Mouse (Mus musculus) neural tube, embryonic 14.5 days (tissue): ENCODE data around the gene Camsap1. TPM values are rescaled to one million over a fixed set of nuclear protein-coding genes. Genes with fewer than 3 reads are reported as not detected.

Source experiments
- ATAC-seq: fragments of 200-750 bp; cut with Nextera tagmentation; 2 replicates; pipeline ENCODE4 v1.8.0; 2017; ENCODE audit warnings: low read depth, mild to moderate bottlenecking, moderate TSS enrichment, moderate library complexity
- H3K27ac ChIP-seq: fragments of 300-500 bp; sonication (generic); 2 replicates; pipeline ENCODE4 v1.5.1; 2014; ENCODE audit warnings: low read depth, mild to moderate bottlenecking, control low read depth, low read length, moderate library complexity, mixed read lengths
- H3K27me3 ChIP-seq: fragments of 300-500 bp; sonication (generic); 2 replicates; pipeline ENCODE4 v1.6.1; 2014; ENCODE audit warnings: low read length; ENCODE audit not compliant: control insufficient read depth, insufficient read depth
- H3K36me3 ChIP-seq: fragments of 300-500 bp; sonication (generic); 2 replicates; pipeline ENCODE4 v1.6.1; 2014; ENCODE audit warnings: low read length, mixed read lengths; ENCODE audit not compliant: control insufficient read depth, insufficient read depth
- H3K4me1 ChIP-seq: fragments of 300-500 bp; sonication (generic); 2 replicates; pipeline ENCODE4 v1.6.1; 2014; ENCODE audit warnings: low read length; ENCODE audit not compliant: control insufficient read depth, insufficient read depth
- H3K4me2 ChIP-seq: fragments of 300-500 bp; sonication (generic); 2 replicates; pipeline ENCODE4 v1.6.1; 2014; ENCODE audit warnings: mild to moderate bottlenecking, low read depth, low read length, control low read depth
- H3K4me3 ChIP-seq: fragments of 300-500 bp; sonication (generic); 2 replicates; pipeline ENCODE4 v1.5.1; 2014; ENCODE audit warnings: low read depth, low read length, control low read depth, mixed read lengths
- H3K9ac ChIP-seq: fragments of 300-500 bp; sonication (generic); replicated peaks from 2 replicates; pipeline ENCODE4 v1.6.1; 2014; ENCODE audit warnings: low read depth, mild to moderate bottlenecking, control low read depth, low read length, mixed read lengths
- H3K9me3 ChIP-seq: fragments of 300-500 bp; sonication (generic); 2 replicates; pipeline ENCODE4 v1.6.1; 2016; ENCODE audit warnings: low read length; ENCODE audit not compliant: control insufficient read depth
- WGBS: fragments of 180-500 bp; shearing (Covaris S2); extraction: QIAGEN DNeasy Blood & Tissue Kit; methylation state at CpG from one replicate; pipeline ENCODE4 v1.1.7; 2014; 5-methylcytosine and 5-hydroxymethylcytosine counted together
- polyA plus RNA-seq: library from polyadenylated mRNA; unstranded; fragments of >200 nt; fragmentation: Nextera tagmentation; extraction: Ambion mirVana; gene quantifications from 2 replicates; pipeline ENCODE4 v1.2.1, GENCODE M21; 2014

Camsap1 gene
- 73.4 and 90.1 TPM in 2 replicates for polyA plus RNA-seq

GRCm38 (mm10) chr2:25983159-25983907 is at the start of gene Camsap1:
Gene Camsap1 (minus strand): TSS chr2:25983282.
- H3K27me3 ChIP-seq, result no peaks in the 10 kb centered on the region

GRCm38 (mm10) chr2:26030288-26030687 is 47.2 kb upstream of the Camsap1 start:
- H3K4me2 ChIP-seq, result no peak overlapping the region
- 50% methylated on average over 3 of the region's 3 CpGs for WGBS
- no peak for ATAC-seq

More at GRCm38 (mm10) chr2:25983159-25983907, at the start of gene Camsap1:
- Histone ChIP-seq H3K4me3 (peak within 1 kb of the TSS; percentile 85), H3K4me1 (peaks cover 32% of the 10 kb centered on the region), H3K36me3 (no peaks in the 10 kb centered on the region), H3K27ac (peak within 1 kb of the TSS; percentile 95), H3K9me3 (no peaks in the 10 kb centered on the region), H3K4me2 (peak within 1 kb of the TSS; percentile 91), H3K9ac (peak within 1 kb of the TSS; percentile 98)
- peak; percentile 98 for ATAC-seq
- WGBS, result 1% methylated on average over 48 of the region's 64 CpGs

GRCm38 (mm10) chr2:26024138-26025075 is 41.3 kb upstream of the Camsap1 start:
- Histone ChIP-seq H3K27ac (no peak overlapping the region), H3K4me3 (no peak overlapping the region), H3K4me1 (peaks cover 8% of the 10 kb centered on the region), H3K4me2 (no peak overlapping the region), H3K9ac (no peak overlapping the region), H3K9me3 (no peaks in the 10 kb centered on the region), H3K36me3 (no peaks in the 10 kb centered on the region), H3K27me3 (no peaks in the 10 kb centered on the region)
- 32% methylated on average over 4 of the region's 4 CpGs for WGBS
- no peak for ATAC-seq

More at GRCm38 (mm10) chr2:26030288-26030687, 47.2 kb upstream of the Camsap1 start:
- peaks cover 4% of the 10 kb centered on the region for H3K4me1 ChIP-seq
- H3K4me3 ChIP-seq, result no peak overlapping the region
- no peak overlapping the region for H3K9ac ChIP-seq
- H3K36me3 ChIP-seq, result no peaks in the 10 kb centered on the region
- H3K9me3 ChIP-seq, result no peaks in the 10 kb centered on the region
- H3K27me3 ChIP-seq, result no peaks in the 10 kb centered on the region
- no peak overlapping the region for H3K27ac ChIP-seq

GRCm38 (mm10) chr2:26022626-26023025 is 39.5 kb upstream of the Camsap1 start:
- Histone ChIP-seq H3K9me3 (no peaks in the 10 kb centered on the region), H3K9ac (no peak overlapping the region), H3K4me2 (no peak overlapping the region), H3K4me3 (no peak overlapping the region), H3K27me3 (no peaks in the 10 kb centered on the region), H3K36me3 (no peaks in the 10 kb centered on the region), H3K27ac (no peak overlapping the region), H3K4me1 (peaks cover 8% of the 10 kb centered on the region)
- 92% methylated on average over 1 of the region's 1 CpGs for WGBS
- no peak for ATAC-seq

GRCm38 (mm10) chr2:26022258-26022565 is 39.1 kb upstream of the Camsap1 start:
- Histone ChIP-seq H3K27me3 (no peaks in the 10 kb centered on the region), H3K9me3 (no peaks in the 10 kb centered on the region), H3K36me3 (no peaks in the 10 kb centered on the region), H3K4me3 (no peak overlapping the region), H3K4me2 (peak overlapping the region; percentile 30; the same call in 1 of the 2 replicates), H3K27ac (no peak overlapping the region), H3K4me1 (peaks cover 8% of the 10 kb centered on the region), H3K9ac (no peak overlapping the region)
- ATAC-seq, result no peak; the same call in 1 of the 2 replicates
- 81% methylated on average over 8 of the region's 8 CpGs for WGBS

- WGBS, result 8% methylated on average over 35 of the region's 50 CpGs
- ATAC-seq, result peak; percentile 92
- Histone ChIP-seq H3K36me3 (no peaks in the 10 kb centered on the region), H3K9me3 (no peaks in the 10 kb centered on the region), H3K4me1 (peaks cover 8% of the 10 kb centered on the region), H3K4me2 (peak within 1 kb of the TSS; percentile 63), H3K4me3 (peak within 1 kb of the TSS; percentile 74), H3K9ac (peak within 1 kb of the TSS; percentile 81), H3K27me3 (no peaks in the 10 kb centered on the region), H3K27ac (peak within 1 kb of the TSS; percentile 74)
Measured at GRCm38 (mm10) chr2:26021561-26022257, 38.6 kb upstream of the Camsap1 start, which contains the start of gene Ubac1. Gene Ubac1 (minus strand): TSS chr2:26021747.

GRCm38 (mm10) chr2:26020714-26021560 is 37.9 kb upstream of the Camsap1 start:
- Histone ChIP-seq H3K4me3 (peak overlapping the region; percentile 74), H3K9me3 (no peaks in the 10 kb centered on the region), H3K4me1 (peaks cover 8% of the 10 kb centered on the region), H3K4me2 (peak overlapping the region; percentile 63), H3K27ac (peak overlapping the region; percentile 74), H3K9ac (peak overlapping the region; percentile 81), H3K36me3 (peaks cover 2% of the 10 kb centered on the region; the same call in 1 of the 2 replicates), H3K27me3 (no peaks in the 10 kb centered on the region)
- no peak; the same call in none of the 2 replicates for ATAC-seq
- 2% methylated on average over 38 of the region's 38 CpGs for WGBS

- ATAC-seq, result no peak
- H3K27me3 ChIP-seq, result no peaks in the 10 kb centered on the region
- H3K36me3 ChIP-seq, result peaks cover 9% of the 10 kb centered on the region; the same call in 1 of the 2 replicates
- no peak overlapping the region for H3K9ac ChIP-seq
- no peaks in the 10 kb centered on the region for H3K9me3 ChIP-seq
- 90% methylated on average over 3 of the region's 3 CpGs for WGBS
- peaks cover 8% of the 10 kb centered on the region for H3K4me1 ChIP-seq
- H3K4me2 ChIP-seq, result peak overlapping the region; percentile 63; the same call in 1 of the 2 replicates
- H3K27ac ChIP-seq, result no peak overlapping the region
- H3K4me3 ChIP-seq, result no peak overlapping the region
Measured at GRCm38 (mm10) chr2:26019923-26020322, 36.8 kb upstream of the Camsap1 start.
